Mouse (Mus musculus): ENCODE measurements at regions not wholly inside any gene's neighbourhood (a gene's known extent, or its start where the extent isn't known, plus 50 kb on each side); places are given as distances from the start of the nearest gene placed in this dataset.

- H3K4me1 ChIP-seq = peaks cover 36% of the 10 kb centered on the region
- no peaks in the 10 kb centered on the region for H3K27me3 ChIP-seq
- H3K4me2 ChIP-seq (replicated peaks) = no peak overlapping the region
- H3K36me3 ChIP-seq = no peaks in the 10 kb centered on the region
- H3K9ac ChIP-seq = no peak overlapping the region
- 60% methylated on average over 7 of the region's 7 CpGs for WGBS
- H3K27ac ChIP-seq = no peak overlapping the region
- no peak overlapping the region for H3K4me3 ChIP-seq
- H3K9me3 ChIP-seq (replicated peaks) = no peaks in the 10 kb centered on the region
- ATAC-seq (ENCODE audit: low FRiP score) = no peak
Measured at GRCm38 (mm10) chr7:37335212-37335611, 438.2 kb downstream of the Zfp536 start.

GRCm38 (mm10) chr7:37336171-37336850 is 437.1 kb downstream of the Zfp536 start:
- H3K4me2 ChIP-seq (replicated peaks) = peak overlapping the region; percentile 66
- H3K9ac ChIP-seq = 0 out of 2 replicates have a peak overlapping the region, but pooled peaks have one; percentile 42
- no peak for ATAC-seq (ENCODE audit: low FRiP score)
- H3K27me3 ChIP-seq = peaks cover 4% of the 10 kb centered on the region; the same call in 1 of the 2 replicates
- H3K9me3 ChIP-seq (replicated peaks) = no peaks in the 10 kb centered on the region
- WGBS = 15% methylated on average over 12 of the region's 12 CpGs
- peaks cover 36% of the 10 kb centered on the region for H3K4me1 ChIP-seq
- H3K36me3 ChIP-seq = no peaks in the 10 kb centered on the region
- H3K27ac ChIP-seq = peak overlapping the region; percentile 64; the same call in 1 of the 2 replicates
- H3K4me3 ChIP-seq = peak overlapping the region; percentile 34

- peak overlapping the region; percentile 64 for H3K27ac ChIP-seq
- 9% methylated on average over 28 of the region's 28 CpGs for WGBS
- ATAC-seq (ENCODE audit: low FRiP score) = peak; percentile 43; the same call in 1 of the 2 replicates
Measured at GRCm38 (mm10) chr7:37336851-37337531, 436.4 kb downstream of the Zfp536 start.

GRCm38 (mm10) chr7:37337616-37338015 is 435.8 kb downstream of the Zfp536 start:
- Histone ChIP-seq H3K27me3 (peaks cover 4% of the 10 kb centered on the region; the same call in 1 of the 2 replicates), H3K36me3 (no peaks in the 10 kb centered on the region), H3K27ac (peak overlapping the region; percentile 18; the same call in 1 of the 2 replicates), H3K9ac (no peak overlapping the region), H3K4me2 (replicated peaks) (peak overlapping the region; percentile 66), H3K9me3 (replicated peaks) (no peaks in the 10 kb centered on the region), H3K4me3 (no peak overlapping the region), H3K4me1 (peaks cover 40% of the 10 kb centered on the region)
- no peak for ATAC-seq (ENCODE audit: low FRiP score)
- WGBS = 51% methylated on average over 11 of the region's 11 CpGs

More at GRCm38 (mm10) chr7:37336851-37337531, 436.4 kb downstream of the Zfp536 start:
- peak overlapping the region; percentile 34 for H3K4me3 ChIP-seq
- H3K36me3 ChIP-seq = no peaks in the 10 kb centered on the region
- H3K9ac ChIP-seq = peak overlapping the region; percentile 60
- peak overlapping the region; percentile 66 for H3K4me2 ChIP-seq (replicated peaks)
- no peaks in the 10 kb centered on the region for H3K9me3 ChIP-seq (replicated peaks)
- H3K4me1 ChIP-seq = peaks cover 36% of the 10 kb centered on the region
- peaks cover 4% of the 10 kb centered on the region; the same call in 1 of the 2 replicates for H3K27me3 ChIP-seq

- no peaks in the 10 kb centered on the region for H3K9me3 ChIP-seq (replicated peaks)
- H3K4me2 ChIP-seq (replicated peaks) = peak overlapping the region; percentile 66
- no peaks in the 10 kb centered on the region for H3K36me3 ChIP-seq
- H3K9ac ChIP-seq = 0 out of 2 replicates have a peak overlapping the region, but pooled peaks have one; percentile 41
- peaks cover 44% of the 10 kb centered on the region for H3K4me1 ChIP-seq
- H3K4me3 ChIP-seq = no peak overlapping the region
- no peak overlapping the region for H3K27ac ChIP-seq
- 22% methylated on average over 11 of the region's 11 CpGs for WGBS
- ATAC-seq (ENCODE audit: low FRiP score) = no peak
- H3K27me3 ChIP-seq = peaks cover 4% of the 10 kb centered on the region; the same call in 1 of the 2 replicates
Measured at GRCm38 (mm10) chr7:37338067-37338501, 435.4 kb downstream of the Zfp536 start.

- Histone ChIP-seq H3K4me1 (peaks cover 39% of the 10 kb centered on the region), H3K27ac (peak overlapping the region; percentile 30), H3K4me2 (replicated peaks) (peak overlapping the region; percentile 55), H3K27me3 (peaks cover 9% of the 10 kb centered on the region; the same call in 1 of the 2 replicates), H3K36me3 (no peaks in the 10 kb centered on the region), H3K4me3 (peak overlapping the region; percentile 19), H3K9me3 (replicated peaks) (no peaks in the 10 kb centered on the region), H3K9ac (0 out of 2 replicates have a peak overlapping the region, but pooled peaks have one; percentile 20)
- WGBS = 12% methylated on average over 11 of the region's 11 CpGs
- peak; percentile 72 for ATAC-seq (ENCODE audit: low FRiP score)
Measured at GRCm38 (mm10) chr7:37342613-37343012, 430.8 kb downstream of the Zfp536 start.

GRCm38 (mm10) chr7:37343021-37343593 is 430.3 kb downstream of the Zfp536 start:
- Histone ChIP-seq H3K4me3 (peak overlapping the region; percentile 19), H3K27ac (peak overlapping the region; percentile 30; the same call in 1 of the 2 replicates), H3K9ac (0 out of 2 replicates have a peak overlapping the region, but pooled peaks have one; percentile 20), H3K36me3 (no peaks in the 10 kb centered on the region), H3K9me3 (replicated peaks) (no peaks in the 10 kb centered on the region), H3K27me3 (peaks cover 9% of the 10 kb centered on the region; the same call in 1 of the 2 replicates), H3K4me2 (replicated peaks) (peak overlapping the region; percentile 55), H3K4me1 (peaks cover 34% of the 10 kb centered on the region)
- peak; percentile 77 for ATAC-seq (ENCODE audit: low FRiP score)
- whole genome bisulfite sequencing = 22% methylated on average over 23 of the region's 23 CpGs

GRCm38 (mm10) chr7:37343691-37344233 is 429.7 kb downstream of the Zfp536 start:
- 23% methylated on average over 18 of the region's 18 CpGs for WGBS
- Histone ChIP-seq H3K9ac (no peak overlapping the region), H3K4me2 (replicated peaks) (peak overlapping the region; percentile 55), H3K27ac (peak overlapping the region; percentile 23; the same call in 1 of the 2 replicates), H3K36me3 (no peaks in the 10 kb centered on the region), H3K4me3 (no peak overlapping the region; the same call in 1 of the 2 replicates), H3K9me3 (replicated peaks) (no peaks in the 10 kb centered on the region), H3K27me3 (peaks cover 9% of the 10 kb centered on the region; the same call in 1 of the 2 replicates), H3K4me1 (peaks cover 27% of the 10 kb centered on the region)
- 0 out of 2 replicates have a peak, but pooled peaks have one; percentile 20 for ATAC-seq (ENCODE audit: low FRiP score)

GRCm38 (mm10) chr7:37346041-37346440 is 427.4 kb downstream of the Zfp536 start:
- Histone ChIP-seq H3K27ac (no peak overlapping the region), H3K9ac (no peak overlapping the region), H3K4me1 (peaks cover 27% of the 10 kb centered on the region), H3K36me3 (no peaks in the 10 kb centered on the region), H3K4me3 (no peak overlapping the region), H3K9me3 (replicated peaks) (no peaks in the 10 kb centered on the region), H3K4me2 (replicated peaks) (no peak overlapping the region), H3K27me3 (peaks cover 9% of the 10 kb centered on the region)
- ATAC-seq (ENCODE audit: low FRiP score) = peak; percentile 39; the same call in 1 of the 2 replicates
- 3% methylated on average over 10 of the region's 10 CpGs for WGBS

- H3K4me2 ChIP-seq (replicated peaks) = peak overlapping the region; percentile 21
Measured at GRCm38 (mm10) chr7:37357647-37358395, 415.6 kb downstream of the Zfp536 start.

GRCm38 (mm10) chr7:37358492-37358891 is 414.9 kb downstream of the Zfp536 start:
- WGBS = 67% methylated on average over 4 of the region's 4 CpGs
- Histone ChIP-seq H3K27ac (no peak overlapping the region), H3K9me3 (replicated peaks) (no peaks in the 10 kb centered on the region), H3K36me3 (no peaks in the 10 kb centered on the region), H3K4me3 (no peak overlapping the region), H3K4me2 (replicated peaks) (no peak overlapping the region), H3K27me3 (no peaks in the 10 kb centered on the region), H3K9ac (no peak overlapping the region), H3K4me1 (peaks cover 30% of the 10 kb centered on the region)
- no peak for ATAC-seq (ENCODE audit: low FRiP score)

More at GRCm38 (mm10) chr7:37357647-37358395, 415.6 kb downstream of the Zfp536 start:
- Histone ChIP-seq H3K4me3 (no peak overlapping the region), H3K4me1 (peaks cover 24% of the 10 kb centered on the region), H3K9ac (peak overlapping the region; percentile 51; the same call in 1 of the 2 replicates), H3K27ac (no peak overlapping the region), H3K27me3 (no peaks in the 10 kb centered on the region), H3K36me3 (no peaks in the 10 kb centered on the region), H3K9me3 (replicated peaks) (no peaks in the 10 kb centered on the region)
- ATAC-seq (ENCODE audit: low FRiP score) = peak; percentile 48
- 19% methylated on average over 18 of the region's 21 CpGs for WGBS
